Mouse (Mus musculus): ENCODE measurements around the gene Hdhd3.

The Hdhd3 gene

DNA sequence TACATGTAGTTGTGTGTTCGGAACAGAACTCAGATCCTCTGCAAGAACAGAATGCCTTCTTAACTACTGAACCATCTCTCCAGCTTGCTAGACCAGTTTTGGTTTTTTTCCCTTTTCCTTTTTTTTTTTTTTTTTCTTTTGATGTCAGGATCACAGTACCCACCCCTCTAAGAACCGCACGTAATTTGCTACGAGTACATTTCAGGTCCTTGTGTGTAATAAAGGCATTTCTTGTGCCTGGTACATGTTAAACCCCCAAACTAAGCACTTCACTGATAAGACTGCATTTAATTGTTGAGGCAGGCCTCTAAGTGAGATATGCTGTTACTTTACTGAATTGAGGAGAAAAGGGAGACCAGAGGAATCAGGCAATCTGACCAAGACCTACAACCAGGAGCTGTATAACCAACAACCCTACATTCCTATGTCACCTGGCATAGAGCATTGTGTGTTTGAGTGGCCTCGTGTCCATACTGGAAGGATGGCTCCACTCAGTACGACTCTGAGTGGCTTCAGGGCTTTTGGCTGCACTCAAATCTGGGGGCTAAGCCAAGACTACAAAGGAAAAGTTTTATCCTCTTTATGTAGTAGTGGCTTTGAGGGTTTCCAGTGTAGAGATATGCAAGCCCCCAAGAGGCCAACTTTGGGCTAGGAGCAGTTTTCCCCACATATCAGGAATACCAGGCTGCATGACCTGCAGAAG is 25.6 kb downstream of the Hdhd3 start:
- no peak for DNase-seq (ENCODE audit: low spot score in 2 of 2)

GRCm38 (mm10) chr4:62475793-62476192 is 27.5 kb downstream of the Hdhd3 start:
- no peak for DNase-seq (ENCODE audit: low spot score in 2 of 2)

- no peak for DNase-seq (ENCODE audit: low spot score in 2 of 2)
Observed at GRCm38 (mm10) chr4:62475131-62475530, 28.1 kb downstream of the Hdhd3 start.

DNA sequence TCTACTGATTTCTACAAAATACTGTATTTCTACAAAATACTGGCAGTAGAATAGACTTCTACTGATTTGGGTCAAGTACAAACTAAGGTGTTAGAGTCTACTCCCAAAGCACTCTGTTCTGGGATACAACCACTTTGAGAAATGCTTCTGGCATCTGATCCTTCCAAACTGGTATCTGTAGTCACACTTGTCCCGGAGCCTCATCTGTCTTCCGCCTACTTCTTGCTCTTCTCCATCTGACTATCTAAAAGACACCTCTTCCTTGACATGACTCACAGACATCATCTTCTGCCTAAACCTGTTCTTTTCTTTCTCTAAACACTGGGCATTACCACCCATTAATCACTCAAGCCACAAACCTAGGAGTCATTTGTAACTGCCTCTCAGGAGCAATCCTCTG is 31.2 kb downstream of the Hdhd3 start:
- DNase-seq (ENCODE audit: low spot score in 2 of 2): no peak

DNA sequence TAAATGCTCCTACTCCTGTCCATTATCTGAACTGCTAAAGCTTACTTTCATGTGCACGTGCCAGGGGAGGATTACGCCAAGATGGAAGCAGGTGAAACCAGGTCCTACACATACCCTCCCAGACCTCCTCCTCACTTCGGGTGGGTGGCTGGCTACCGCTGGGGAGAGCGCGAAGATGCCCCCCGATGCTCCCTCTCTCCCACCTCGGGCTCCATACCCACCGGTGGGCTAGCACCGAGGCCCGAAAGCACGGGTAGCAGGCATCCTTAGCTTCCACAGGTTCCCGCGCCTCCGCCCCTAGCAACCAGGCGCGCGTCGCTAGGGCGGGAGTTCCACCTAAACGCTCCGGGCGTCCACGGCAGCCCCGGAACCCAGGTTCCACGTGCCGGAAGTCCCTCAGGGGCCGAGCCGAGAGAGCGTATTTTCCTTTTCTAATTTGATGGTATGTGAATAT is 32.6 kb downstream of the Hdhd3 start, which contains the start of gene Wdr31:
Wdr31 (minus strand) TSS at position 299 of the 454 bp plus-strand sequence.
- DNase-seq (ENCODE audit: low spot score in 2 of 2): peak; percentile 89 to 91

DNA sequence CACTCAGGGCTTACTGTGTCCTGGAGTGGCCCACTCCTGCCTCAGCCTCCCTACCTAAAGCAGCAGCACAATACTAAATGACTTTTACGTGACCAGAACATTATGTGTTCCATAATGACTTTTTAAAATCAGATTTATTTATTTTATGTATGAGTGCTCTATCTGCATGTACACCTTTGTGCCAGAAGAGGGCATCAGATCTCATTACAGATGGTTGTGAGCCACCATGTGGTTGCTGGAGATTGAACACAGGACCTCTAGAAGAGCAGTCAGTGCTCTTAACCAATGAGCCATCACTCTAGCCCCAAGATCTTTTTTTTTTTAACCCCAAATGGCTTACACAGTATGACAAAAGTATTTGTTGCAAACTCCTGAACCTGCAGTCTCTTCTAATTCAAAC is 35.1 kb downstream of the Hdhd3 start:
- DNase-seq (ENCODE audit: low spot score in 2 of 2): no peak

DNA sequence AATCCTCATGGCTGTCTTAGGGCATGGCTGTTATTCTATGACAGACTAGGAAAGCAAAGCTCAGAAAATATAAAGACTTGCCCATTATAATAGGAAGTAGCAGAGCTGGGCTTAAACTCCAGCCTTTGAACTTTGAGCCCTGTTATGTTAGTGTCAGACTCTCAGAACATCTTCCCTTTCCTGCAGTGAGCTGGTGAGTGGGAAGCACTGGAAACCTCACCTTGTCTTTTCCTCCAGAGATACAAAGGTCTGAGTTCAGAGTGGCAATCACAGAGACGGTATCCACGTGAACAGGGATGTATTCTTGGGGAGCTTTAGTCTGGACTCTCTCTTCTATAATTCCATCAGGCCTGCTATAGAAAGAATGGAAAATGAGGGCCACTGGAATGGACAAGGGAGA is 40.1 kb downstream of the Hdhd3 start:
- DNase-seq (ENCODE audit: low spot score in 2 of 2): no peak

DNA sequence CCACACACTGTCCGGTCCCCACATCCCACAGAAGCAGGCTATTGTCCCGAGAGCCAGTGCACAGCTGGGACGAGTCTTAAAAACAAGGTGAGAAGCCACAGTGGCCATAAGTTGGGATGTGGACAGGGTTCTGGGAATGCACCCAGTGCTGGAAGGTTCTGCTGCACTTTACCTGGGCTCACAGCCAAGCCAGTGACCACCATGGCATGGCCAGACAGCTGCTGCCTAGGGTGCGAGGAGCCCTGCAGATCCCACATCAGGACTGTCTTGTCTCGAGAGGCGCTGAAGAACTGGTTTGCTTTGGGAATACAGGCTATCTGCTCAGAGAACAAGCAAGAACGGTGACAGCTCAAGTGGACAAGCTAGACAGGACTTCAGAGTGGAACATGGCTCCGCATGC is 42.9 kb downstream of the Hdhd3 start:
- DNase-seq (ENCODE audit: low spot score in 2 of 2): no peak

DNA sequence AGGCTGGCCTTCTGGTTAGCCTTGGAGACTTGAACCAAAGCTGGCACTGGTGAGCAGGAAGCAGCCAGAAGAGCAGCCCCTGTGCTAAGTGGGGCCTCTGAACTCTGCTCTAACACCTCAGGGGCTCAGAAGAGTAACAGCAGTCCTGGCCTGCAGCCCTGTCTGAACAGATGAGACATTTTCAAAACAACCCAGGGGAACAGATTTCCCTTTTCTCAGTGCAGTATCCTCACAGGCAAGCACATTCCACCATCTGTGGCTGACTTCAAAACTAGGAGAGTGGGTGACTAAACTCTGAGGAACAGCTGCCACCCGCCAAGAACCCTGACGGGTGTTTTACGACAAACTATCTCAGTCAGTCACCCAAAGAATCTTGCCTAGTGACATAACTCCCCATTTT is 44.2 kb downstream of the Hdhd3 start:
- peak; percentile 67 to 82 for DNase-seq (ENCODE audit: low spot score in 2 of 2)

DNA sequence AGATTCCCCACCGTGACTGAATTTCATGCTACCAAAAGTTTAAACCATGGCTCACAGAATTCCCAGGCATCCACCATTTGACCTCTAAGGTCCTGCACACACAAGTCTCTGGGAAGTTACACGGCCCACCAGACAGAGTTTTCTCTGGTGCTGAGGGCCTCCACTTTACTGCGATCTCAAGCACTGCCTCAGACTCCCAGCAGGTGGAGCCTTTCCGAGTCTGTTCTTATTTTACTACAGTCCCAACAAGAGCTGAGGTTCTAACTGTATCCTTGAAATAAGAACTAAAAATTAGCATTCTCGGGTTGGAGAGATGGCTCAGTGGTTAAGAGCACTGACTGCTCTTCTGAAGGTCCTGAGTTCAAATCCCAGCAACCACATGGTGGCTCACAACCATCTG is 48.3 kb downstream of the Hdhd3 start:
- peak in 1 of 2 experiments; percentile 41 for DNase-seq (ENCODE audit: low spot score in 2 of 2)
